Comparison of ENCODE assay signal across 29 mouse cellular contexts in genomic region chr7:106788330-106788729, GRCm38 (mm10). TPM values are rescaled to one million over a fixed set of nuclear protein-coding genes. Genes with fewer than 3 reads are reported as not detected.
A peak's percentile ranks its signal among the peaks of the same experiment; 100 is the strongest.
DNase-seq lines count a peak whose midpoint lies in the region; ATAC-seq and TF ChIP-seq lines count a peak whose summit lies in the region.
"Had no signal": no experiment of that assay in that cellular context is flagged by ENCODE, and none has a peak within 500 bp of the region (broad histone marks: within the 10 kb centered on the region; RNA-seq: fewer than 3 reads in every experiment).

No protein-coding gene starts in this region.

- no peak overlapping the region for H3K4me2 ChIP-seq in kidney, postnatal 0 days (ENCODE audit: low read length)
- H3K4me2 ChIP-seq: embryonic facial prominence, embryonic 12.5 days; heart, embryonic 15.5 days; hindbrain, embryonic 15.5 days; intestine, embryonic 15.5 days; limb, embryonic 12.5 days; lung, embryonic 15.5 days; midbrain, embryonic 15.5 days; neural tube, embryonic 13.5 days had no signal

- H3K4me1 ChIP-seq in kidney, postnatal 0 days (replicated peaks; ENCODE audit: insufficient read depth, low read length) = no peaks in the 10 kb centered on the region
- H3K4me1 ChIP-seq: embryonic facial prominence, embryonic 12.5 days; heart, embryonic 15.5 days; hindbrain, embryonic 15.5 days; intestine, embryonic 15.5 days; limb, embryonic 12.5 days; lung, embryonic 15.5 days; midbrain, embryonic 15.5 days; neural tube, embryonic 13.5 days had no signal

- no peak overlapping the region for H3K27ac ChIP-seq in kidney, postnatal 0 days
- H3K27ac ChIP-seq: embryonic facial prominence, embryonic 12.5 days; heart, embryonic 15.5 days; hindbrain, embryonic 15.5 days; intestine, embryonic 15.5 days; limb, embryonic 12.5 days; liver, embryonic 14.5 days; lung, embryonic 15.5 days; midbrain, embryonic 15.5 days; neural tube, embryonic 13.5 days had no signal

- H3K4me3 ChIP-seq in kidney, postnatal 0 days (replicated peaks; ENCODE audit: low read depth, low read length) = no peak overlapping the region
- H3K4me3 ChIP-seq: embryonic facial prominence, embryonic 12.5 days; heart, embryonic 15.5 days; hindbrain, embryonic 15.5 days; intestine, embryonic 15.5 days; limb, embryonic 12.5 days; lung, embryonic 15.5 days; midbrain, embryonic 15.5 days; neural tube, embryonic 13.5 days had no signal

- H3K9me3 ChIP-seq in kidney, postnatal 0 days (replicated peaks; ENCODE audit: low read length) = no peaks in the 10 kb centered on the region
- H3K9me3 ChIP-seq: embryonic facial prominence, embryonic 12.5 days; heart, embryonic 15.5 days; hindbrain, embryonic 15.5 days; intestine, embryonic 15.5 days; limb, embryonic 12.5 days; lung, embryonic 15.5 days; midbrain, embryonic 15.5 days; neural tube, embryonic 13.5 days had no signal

- H3K36me3 ChIP-seq in kidney, postnatal 0 days (ENCODE audit: insufficient read depth, low read length) = no peaks in the 10 kb centered on the region
- H3K36me3 ChIP-seq: embryonic facial prominence, embryonic 12.5 days; heart, embryonic 15.5 days; hindbrain, embryonic 15.5 days; intestine, embryonic 15.5 days; limb, embryonic 12.5 days; lung, embryonic 15.5 days; midbrain, embryonic 15.5 days; neural tube, embryonic 13.5 days had no signal

- DNase-seq in kidney, postnatal 0 days (ENCODE audit: low spot score) = peak; percentile 1
- no peak for DNase-seq in kidney, adult 8-10 months
- peak; percentile 20 for DNase-seq in 416B (ENCODE audit: low read depth)
- peak; percentile 14 for DNase-seq in CD4-positive helper T cell, adult 2 months (ENCODE audit: low read depth, low spot score)
- DNase-seq in cerebellum, postnatal 14 days = no peak
- no peak for DNase-seq in yolk sac, embryonic 10.5 days (ENCODE audit: low spot score)
- no peak for DNase-seq in spleen, postnatal 10 days (ENCODE audit: low spot score in 2 of 2)
- DNase-seq: adrenal gland, postnatal 10 days; cerebellum, adult 9-10 months; forebrain, postnatal 0 days; gastrocnemius, postnatal 36 days; heart, postnatal 4 days; lung, postnatal 36 days had no signal

- no peak for ATAC-seq in kidney, postnatal 0 days (replicated peaks; ENCODE audit: low FRiP score, low read depth)
- 0 out of 2 replicates have a peak, but pooled peaks have one; percentile 40 for ATAC-seq in megakaryocyte, adult 5-6 weeks (ENCODE audit: poor library complexity, severe bottlenecking)
- ATAC-seq: forebrain, postnatal 0 days; intestine, embryonic 15.5 days; midbrain, embryonic 15.5 days had no signal

- no peaks in the 10 kb centered on the region for H3K27me3 ChIP-seq in kidney, postnatal 0 days (ENCODE audit: insufficient read depth, low read length)
- H3K27me3 ChIP-seq: embryonic facial prominence, embryonic 12.5 days; heart, embryonic 15.5 days; hindbrain, embryonic 15.5 days; intestine, embryonic 15.5 days; limb, embryonic 12.5 days; lung, embryonic 15.5 days; midbrain, embryonic 15.5 days; neural tube, embryonic 13.5 days had no signal

- H3K9ac ChIP-seq in kidney, postnatal 0 days (ENCODE audit: low read depth, low read length) = no peak overlapping the region
- H3K9ac ChIP-seq: embryonic facial prominence, embryonic 12.5 days; forebrain, postnatal 0 days; heart, embryonic 15.5 days; hindbrain, embryonic 15.5 days; intestine, embryonic 15.5 days; limb, embryonic 12.5 days; liver, embryonic 14.5 days; lung, embryonic 15.5 days; midbrain, embryonic 15.5 days; neural tube, embryonic 13.5 days had no signal

- TF ChIP-seq CTCF in kidney, postnatal 0 days (IDR thresholded peaks at IDR 0.05; ENCODE audit: low read depth) = no peak; the same call in 1 of the 2 replicates

RNA-seq across cellular contexts. Expression of gene Olfr699, which starts 4.7 kb away (rescaled TPM):
- not detected in 2 replicates for polyA plus RNA-seq in kidney, postnatal 0 days (2015; fragmentation: Nextera tagmentation; extraction: Ambion mirVana)
- total RNA-seq in megakaryocyte, adult 5-6 weeks (2015) = not detected in 2 replicates
- not detected in 2 replicates for total RNA-seq in megakaryocyte, adult 5-6 weeks (2017)
- total RNA-seq: adrenal gland, postnatal 10 days; forebrain, postnatal 0 days; gastrocnemius, adult 18-20 months; gastrocnemius, postnatal 36 days; heart, postnatal 4 days; layer of hippocampus, postnatal 14 days; left cerebral cortex, postnatal 14 days; MEL had no signal
- polyA plus RNA-seq: embryonic facial prominence, embryonic 12.5 days; forebrain, embryonic 11.5 days; forebrain, postnatal 0 days; heart, embryonic 15.5 days; hindbrain, embryonic 15.5 days; intestine, embryonic 15.5 days; kidney, embryonic 16.5 days; limb, embryonic 12.5 days; liver, embryonic 14.5 days; lung, embryonic 15.5 days; midbrain, embryonic 15.5 days; neural tube, embryonic 13.5 days had no signal

RNA-seq across cellular contexts. Expression of gene Olfr700, which starts 20.3 kb away (rescaled TPM):
- not detected in 2 replicates for polyA plus RNA-seq in kidney, postnatal 0 days (2015; fragmentation: Nextera tagmentation; extraction: Ambion mirVana)
- not detected in 2 replicates for total RNA-seq in megakaryocyte, adult 5-6 weeks (2015)
- total RNA-seq in megakaryocyte, adult 5-6 weeks (2017) = 0.73 TPM in 1 of 2 replicates, not detected in the other
- total RNA-seq: adrenal gland, postnatal 10 days; forebrain, postnatal 0 days; gastrocnemius, adult 18-20 months; gastrocnemius, postnatal 36 days; heart, postnatal 4 days; layer of hippocampus, postnatal 14 days; left cerebral cortex, postnatal 14 days; MEL had no signal
- polyA plus RNA-seq: embryonic facial prominence, embryonic 12.5 days; forebrain, embryonic 11.5 days; forebrain, postnatal 0 days; heart, embryonic 15.5 days; hindbrain, embryonic 15.5 days; intestine, embryonic 15.5 days; kidney, embryonic 16.5 days; limb, embryonic 12.5 days; liver, embryonic 14.5 days; lung, embryonic 15.5 days; midbrain, embryonic 15.5 days; neural tube, embryonic 13.5 days had no signal

RNA-seq across cellular contexts. Expression of gene Olfr701, which starts 25.6 kb away (rescaled TPM):
- polyA plus RNA-seq in kidney, postnatal 0 days (2015; fragmentation: Nextera tagmentation; extraction: Ambion mirVana) = not detected in 2 replicates
- total RNA-seq in megakaryocyte, adult 5-6 weeks (2015) = not detected in 2 replicates
- total RNA-seq in megakaryocyte, adult 5-6 weeks (2017) = not detected in 2 replicates
- total RNA-seq: adrenal gland, postnatal 10 days; forebrain, postnatal 0 days; gastrocnemius, adult 18-20 months; gastrocnemius, postnatal 36 days; heart, postnatal 4 days; layer of hippocampus, postnatal 14 days; left cerebral cortex, postnatal 14 days; MEL had no signal
- polyA plus RNA-seq: embryonic facial prominence, embryonic 12.5 days; forebrain, embryonic 11.5 days; forebrain, postnatal 0 days; heart, embryonic 15.5 days; hindbrain, embryonic 15.5 days; intestine, embryonic 15.5 days; kidney, embryonic 16.5 days; limb, embryonic 12.5 days; liver, embryonic 14.5 days; lung, embryonic 15.5 days; midbrain, embryonic 15.5 days; neural tube, embryonic 13.5 days had no signal

RNA-seq across cellular contexts. Expression of gene Olfr698, which starts 33.1 kb away (rescaled TPM):
- not detected in 2 replicates for polyA plus RNA-seq in kidney, postnatal 0 days (2015; fragmentation: Nextera tagmentation; extraction: Ambion mirVana)
- total RNA-seq in megakaryocyte, adult 5-6 weeks (2015) = not detected in 2 replicates
- not detected in 2 replicates for total RNA-seq in megakaryocyte, adult 5-6 weeks (2017)
- total RNA-seq: adrenal gland, postnatal 10 days; forebrain, postnatal 0 days; gastrocnemius, adult 18-20 months; gastrocnemius, postnatal 36 days; heart, postnatal 4 days; layer of hippocampus, postnatal 14 days; left cerebral cortex, postnatal 14 days; MEL had no signal
- polyA plus RNA-seq: embryonic facial prominence, embryonic 12.5 days; forebrain, embryonic 11.5 days; forebrain, postnatal 0 days; heart, embryonic 15.5 days; hindbrain, embryonic 15.5 days; intestine, embryonic 15.5 days; kidney, embryonic 16.5 days; limb, embryonic 12.5 days; liver, embryonic 14.5 days; lung, embryonic 15.5 days; midbrain, embryonic 15.5 days; neural tube, embryonic 13.5 days had no signal

RNA-seq across cellular contexts. Expression of gene Olfr702, which starts 45.4 kb away (rescaled TPM):
- not detected in 2 replicates for polyA plus RNA-seq in kidney, postnatal 0 days (2015; fragmentation: Nextera tagmentation; extraction: Ambion mirVana)
- not detected in 2 replicates for total RNA-seq in megakaryocyte, adult 5-6 weeks (2015)
- not detected in 2 replicates for total RNA-seq in megakaryocyte, adult 5-6 weeks (2017)
- total RNA-seq: adrenal gland, postnatal 10 days; forebrain, postnatal 0 days; gastrocnemius, adult 18-20 months; gastrocnemius, postnatal 36 days; heart, postnatal 4 days; layer of hippocampus, postnatal 14 days; left cerebral cortex, postnatal 14 days; MEL had no signal
- polyA plus RNA-seq: embryonic facial prominence, embryonic 12.5 days; forebrain, embryonic 11.5 days; forebrain, postnatal 0 days; heart, embryonic 15.5 days; hindbrain, embryonic 15.5 days; intestine, embryonic 15.5 days; kidney, embryonic 16.5 days; limb, embryonic 12.5 days; liver, embryonic 14.5 days; lung, embryonic 15.5 days; midbrain, embryonic 15.5 days; neural tube, embryonic 13.5 days had no signal

Comparison
In these comparisons a context has a peak if more than half of its experiments do, and no peak if none do; other contexts are left out.
1. DNase-seq: peak in kidney, postnatal 0 days (single experiment), 416B (single experiment) and CD4-positive helper T cell, adult 2 months (single experiment); none in kidney, adult 8-10 months (0 of 2), cerebellum, postnatal 14 days (0 of 2), yolk sac, embryonic 10.5 days (single experiment) and spleen, postnatal 10 days (0 of 2).